Mouse (Mus musculus) cortical plate, adult 2 months (tissue): ENCODE measurements around the gene Aurkb.

Experiments
- CTCF ChIP-seq: fragments of 200-500 bp; IDR thresholded peaks from 2 replicates; pipeline ENCODE4 v1.5.1; 2011; ENCODE audit warnings: mild to moderate bottlenecking, control low read depth, low read length; ENCODE audit not compliant: insufficient read depth; ENCODE audit errors: extremely low read depth
- POLR2A ChIP-seq: fragments of 200-500 bp; IDR thresholded peaks from 2 replicates; pipeline ENCODE4 v1.6.1; 2011; ENCODE audit warnings: mild to moderate bottlenecking, low read length, control low read depth; ENCODE audit not compliant: insufficient read depth; ENCODE audit errors: extremely low read depth

GRCm38 (mm10) chr11:69087597-69087996, 42.1 kb downstream of the Aurkb start:
- TF ChIP-seq POLR2A (no peak), CTCF (no peak)
